In genomic region chr2:35291856-35292255, GRCm38 (mm10) we compare ENCODE assay signal across 9 mouse cellular contexts. TPM values are rescaled to one million over a fixed set of nuclear protein-coding genes. Genes with fewer than 3 reads are reported as not detected.
DNase-seq lines count a peak whose midpoint lies in the region; ATAC-seq and TF ChIP-seq lines count a peak whose summit lies in the region.
"Had no signal": no experiment of that assay in that cellular context is flagged by ENCODE, and none has a peak within 500 bp of the region (broad histone marks: within the 10 kb centered on the region; RNA-seq: fewer than 3 reads in every experiment).

No protein-coding gene starts in this region.

- no peak overlapping the region for H3K4me3 ChIP-seq in left cerebral cortex, adult 2 months
- H3K4me3 ChIP-seq: neural tube, embryonic 12.5 days had no signal

- H3K27ac ChIP-seq in left cerebral cortex, adult 2 months = no peak overlapping the region
- H3K27ac ChIP-seq: neural tube, embryonic 12.5 days had no signal

- TF ChIP-seq CTCF in left cerebral cortex, adult 2 months (IDR thresholded peaks at IDR 0.05) = peak; percentile 76

- intact Hi-C loops in left cerebral cortex, adult 2 months (cut with DNase I) = loop anchor here (10.0 kb wide), 1 partner anchor 613 kb away; no protein-coding TSS in a partner anchor
- intact Hi-C loops in left cerebral cortex, postnatal 36 days (cut with DNase I) = no loop called here

- ATAC-seq in cerebellum, adult (ENCODE audit: insufficient number of reproducible peaks, low FRiP score, low TSS enrichment) = no peak
- peak; percentile 35; the same call in 1 of the 2 replicates for ATAC-seq in megakaryocyte progenitor cell, adult 5-6 weeks (replicated peaks; ENCODE audit: poor library complexity)

- peak; percentile 26 for DNase-seq in cerebellum, adult 11 months
- peak in 1 of 2 experiments; percentile 32 for DNase-seq in left cerebral cortex, adult 2 months (ENCODE audit: extremely low spot score in 1 of 2, low spot score in 2 of 2)
- no peak for DNase-seq in left cerebral cortex, postnatal 36 days (ENCODE audit: low spot score in 2 of 2)
- peak; percentile 67 for DNase-seq in adipocyte (ENCODE audit: low spot score)
- DNase-seq in forelimb bud, embryonic 11.5 days (ENCODE audit: low read depth, low spot score) = peak; percentile 64
- no peak for DNase-seq in Muller cell, postnatal 12 days (ENCODE audit: inconsistent ontology term)

RNA-seq across cellular contexts. Expression of gene Gsn, which starts 35.7 kb away (rescaled TPM):
- 10 to 100 TPM; 37.6 to 38.2 TPM for total RNA-seq in left cerebral cortex, adult 2 months (2021)
- 10 to 100 TPM; 57.7 to 90.6 TPM for total RNA-seq in left cerebral cortex, postnatal 36 days (2021)
- 6.9 and 10.0 TPM in 2 replicates for total RNA-seq in megakaryocyte progenitor cell, adult 5-6 weeks (2015)
- 12.5 TPM in 2 replicates for total RNA-seq in megakaryocyte progenitor cell, adult 5-6 weeks (2017)

RNA-seq across cellular contexts. Expression of gene Stom, which starts 44.9 kb away (rescaled TPM):
- total RNA-seq in left cerebral cortex, adult 2 months (2021) = 1 to 10 TPM; 6.3 to 6.7 TPM
- 1 to 10 TPM; 5.7 to 6.0 TPM for total RNA-seq in left cerebral cortex, postnatal 36 days (2021)
- 71.2 and 72.0 TPM in 2 replicates for total RNA-seq in megakaryocyte progenitor cell, adult 5-6 weeks (2015)
- 131 and 167 TPM in 2 replicates for total RNA-seq in megakaryocyte progenitor cell, adult 5-6 weeks (2017)

Comparison
In these comparisons a context has a peak if more than half of its experiments do, and no peak if none do; other contexts are left out.
1. DNase-seq: peak in cerebellum, adult 11 months (single experiment), adipocyte (single experiment) and forelimb bud, embryonic 11.5 days (single experiment); none in left cerebral cortex, postnatal 36 days (0 of 2) and Muller cell, postnatal 12 days (single experiment).
2. RNA of gene Stom, which starts 44.9 kb away (total RNA-seq): 71.2 to 167 TPM in megakaryocyte progenitor cell, adult 5-6 weeks; 6.3 to 6.7 TPM in left cerebral cortex, adult 2 months and 5.7 to 6.0 TPM in left cerebral cortex, postnatal 36 days; every median in the first group is over 4 times any median in the second.